ENCODE assay signal across 25 mouse cellular contexts in the genomic region with DNA sequence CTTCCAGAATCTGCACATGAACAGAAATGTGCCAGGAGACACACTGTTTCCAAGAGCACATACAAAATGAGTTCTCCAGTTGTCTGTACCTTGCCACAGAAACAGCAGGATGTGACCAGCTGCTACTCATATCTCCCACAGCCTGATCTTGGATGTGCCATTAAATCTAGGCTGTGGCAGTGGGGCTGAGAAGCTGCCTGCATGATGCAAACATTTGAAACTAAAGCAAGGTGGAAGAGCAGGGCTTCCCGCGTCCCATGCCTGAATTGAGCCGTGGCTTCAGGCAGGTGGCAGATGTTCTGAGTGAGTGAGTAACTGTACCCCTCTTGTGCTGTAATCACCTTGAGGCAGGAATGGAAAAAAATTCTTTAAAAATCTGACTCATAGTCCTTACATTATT.
A peak's percentile ranks its signal among the peaks of the same experiment; 100 is the strongest.
DNase-seq lines count a peak whose midpoint lies in the region; ATAC-seq and TF ChIP-seq lines count a peak whose summit lies in the region.
"Had no signal": no experiment of that assay in that cellular context is flagged by ENCODE, and none has a peak within 500 bp of the region (broad histone marks: within the 10 kb centered on the region; RNA-seq: fewer than 3 reads in every experiment).

No protein-coding gene starts in this region.

- TF ChIP-seq EP300 in MEL (IDR thresholded peaks at IDR 0.05; ENCODE audit: low read depth in 1 of 2, low read length in 2 of 2): peak in 1 of 2 experiments; percentile 17; a peak in 1 of 4 replicates

- H3K9ac ChIP-seq in heart, embryonic 11.5 days (ENCODE audit: low read depth, low read length): no peak overlapping the region
- H3K9ac ChIP-seq in midbrain, postnatal 0 days (replicated peaks; ENCODE audit: low read length, poor library complexity, severe bottlenecking): no peak overlapping the region
- no peak overlapping the region for H3K9ac ChIP-seq in midbrain, embryonic 14.5 days (replicated peaks; ENCODE audit: low read length)
- H3K9ac ChIP-seq in MEL (ENCODE audit: control insufficient read depth, low read depth, low read length, poor library complexity, severe bottlenecking): no peak overlapping the region

- no peak for TF ChIP-seq RAD21 in MEL (IDR thresholded peaks at IDR 0.05; ENCODE audit: low read depth, low read length)

- no peak for ATAC-seq in heart, embryonic 11.5 days (replicated peaks; ENCODE audit: insufficient number of reproducible peaks, low FRiP score, low TSS enrichment)
- no peak for ATAC-seq in midbrain, postnatal 0 days (ENCODE audit: low FRiP score)
- ATAC-seq in midbrain, embryonic 14.5 days (ENCODE audit: low FRiP score, low TSS enrichment): no peak
- ATAC-seq: activated CD4-positive, CD25-positive, alpha-beta regulatory T cell, adult 4 months; CD4-positive, CD25-positive, alpha-beta regulatory T cell, adult 4 months; Patski had no signal

- H3K79me2 ChIP-seq in MEL (ENCODE audit: control insufficient read depth, insufficient read depth, low read length, poor library complexity): no peaks in the 10 kb centered on the region

- H3K27me3 ChIP-seq in heart, embryonic 11.5 days (ENCODE audit: control insufficient read depth, insufficient read depth, low read length): no peaks in the 10 kb centered on the region
- H3K27me3 ChIP-seq in midbrain, postnatal 0 days (ENCODE audit: insufficient read depth, low read length): no peaks in the 10 kb centered on the region
- H3K27me3 ChIP-seq in midbrain, embryonic 14.5 days (ENCODE audit: control insufficient read depth, insufficient read depth, low read length): no peaks in the 10 kb centered on the region
- H3K27me3 ChIP-seq in MEL (ENCODE audit: control insufficient read depth in 1 of 2, insufficient read depth in 2 of 2, low read length in 2 of 2): no peaks in the 10 kb centered on the region
- H3K27me3 ChIP-seq: CH12.LX had no signal

- no peaks in the 10 kb centered on the region for H3K4me1 ChIP-seq in heart, embryonic 11.5 days (ENCODE audit: control insufficient read depth, insufficient read depth, low read length)
- H3K4me1 ChIP-seq in midbrain, postnatal 0 days (ENCODE audit: insufficient read depth, low read length): no peaks in the 10 kb centered on the region
- no peaks in the 10 kb centered on the region for H3K4me1 ChIP-seq in midbrain, embryonic 14.5 days (ENCODE audit: control insufficient read depth, insufficient read depth, low read length)
- H3K4me1 ChIP-seq in MEL (ENCODE audit: control insufficient read depth in 1 of 2, insufficient read depth in 2 of 2, low read length in 2 of 2): peaks cover 0 to 5% of the 10 kb centered on the region in 2 experiments; a peak in 1 of 4 replicates

- H3K4me3 ChIP-seq in heart, embryonic 11.5 days (ENCODE audit: low read depth, low read length): no peak overlapping the region
- no peak overlapping the region for H3K4me3 ChIP-seq in midbrain, postnatal 0 days (ENCODE audit: low read depth, low read length)
- H3K4me3 ChIP-seq in midbrain, embryonic 14.5 days (replicated peaks; ENCODE audit: low read depth, low read length): no peak overlapping the region
- H3K4me3 ChIP-seq in MEL (ENCODE audit: control insufficient read depth in 1 of 2, insufficient read depth in 1 of 2, low read depth in 2 of 2, low read length in 2 of 2): no peak overlapping the region

- peak; percentile 22 for DNase-seq in heart, adult 11 months
- DNase-seq in midbrain, postnatal 0 days (ENCODE audit: low spot score): peak; percentile 0
- DNase-seq in midbrain, embryonic 14.5 days: no peak
- DNase-seq in MEL (ENCODE audit: low read depth, low spot score): peak; percentile 32
- DNase-seq in brain, embryonic 14.5 days (ENCODE audit: low read depth): peak; percentile 0
- no peak for DNase-seq in adrenal gland, postnatal 4 days (ENCODE audit: low spot score in 2 of 2)
- DNase-seq in neural tube, embryonic 10.5 days (ENCODE audit: extremely low spot score, low spot score): no peak
- DNase-seq: adrenal gland, adult 2 months; adrenal gland, adult 8-10 months; adrenal gland, postnatal 10 days; adrenal gland, postnatal 14 days; adrenal gland, postnatal 25 days; adrenal gland, postnatal 36 days; B cell, adult 2 months; cerebellum, adult 11 months; cerebellum, adult 11-12 months; cerebellum, adult 18-20 months; cerebellum, adult 2 months; cerebellum, adult 8-10 months had no signal

- no peak overlapping the region for H3K27ac ChIP-seq in heart, embryonic 11.5 days (ENCODE audit: low read depth, low read length)
- no peak overlapping the region for H3K27ac ChIP-seq in midbrain, postnatal 0 days (ENCODE audit: low read depth, low read length)
- no peak overlapping the region for H3K27ac ChIP-seq in midbrain, embryonic 14.5 days (replicated peaks; ENCODE audit: low read depth, low read length)
- H3K27ac ChIP-seq in MEL (ENCODE audit: control insufficient read depth, low read depth, low read length): no peak overlapping the region

- no peak for TF ChIP-seq CTCF in midbrain, postnatal 0 days (IDR thresholded peaks at IDR 0.05)
- no peak for TF ChIP-seq CTCF in MEL (IDR thresholded peaks at IDR 0.05 in 2 of 3, conservative IDR thresholded peaks at IDR 0.05 in 1 of 3; ENCODE audit: control insufficient read depth in 1 of 3, insufficient read depth in 1 of 3, low read depth in 2 of 3, low read length in 3 of 3, poor library complexity in 1 of 3, severe bottlenecking in 1 of 3)
- no peak for TF ChIP-seq CTCF in brain, embryonic 14.5 days (IDR thresholded peaks at IDR 0.05; ENCODE audit: borderline replicate concordance, extremely low read depth, insufficient read depth, insufficient read length)

- TF ChIP-seq POLR2A in MEL (IDR thresholded peaks at IDR 0.05; ENCODE audit: control insufficient read depth in 1 of 2, insufficient read depth in 1 of 2, low read depth in 1 of 2, low read length in 2 of 2, poor library complexity in 1 of 2): no peak
- no peak for TF ChIP-seq POLR2A in brain, embryonic 14.5 days (IDR thresholded peaks at IDR 0.05; ENCODE audit: borderline replicate concordance, extremely low read depth, insufficient read depth, insufficient read length, poor library complexity, severe bottlenecking)

- no peak overlapping the region for H3K4me2 ChIP-seq in heart, embryonic 11.5 days
- no peak overlapping the region for H3K4me2 ChIP-seq in midbrain, postnatal 0 days (ENCODE audit: low read depth, low read length, poor library complexity, severe bottlenecking)
- H3K4me2 ChIP-seq in midbrain, embryonic 14.5 days (ENCODE audit: low read length): no peak overlapping the region

- 84% methylated on average over 3 of the region's 3 CpGs for WGBS in heart, embryonic 11.5 days (ENCODE audit: insufficient replicate concordance)
- WGBS in midbrain, postnatal 0 days: 85% methylated on average over 3 of the region's 3 CpGs
- WGBS in midbrain, embryonic 14.5 days: 93% methylated on average over 3 of the region's 3 CpGs

- no peaks in the 10 kb centered on the region for H3K36me3 ChIP-seq in heart, embryonic 11.5 days (ENCODE audit: control insufficient read depth, insufficient read depth, low read length)
- H3K36me3 ChIP-seq in midbrain, postnatal 0 days (ENCODE audit: insufficient read depth, low read length): no peaks in the 10 kb centered on the region
- no peaks in the 10 kb centered on the region for H3K36me3 ChIP-seq in midbrain, embryonic 14.5 days (ENCODE audit: control insufficient read depth, insufficient read depth, low read length)
- H3K36me3 ChIP-seq in MEL (ENCODE audit: control insufficient read depth in 1 of 2, insufficient read depth in 2 of 2, low read length in 2 of 2): no peaks in the 10 kb centered on the region
- H3K36me3 ChIP-seq: G1E had no signal

- no peaks in the 10 kb centered on the region for H3K9me3 ChIP-seq in heart, embryonic 11.5 days (replicated peaks; ENCODE audit: control insufficient read depth, low read length)
- no peaks in the 10 kb centered on the region for H3K9me3 ChIP-seq in midbrain, postnatal 0 days (ENCODE audit: low read length)
- no peaks in the 10 kb centered on the region for H3K9me3 ChIP-seq in midbrain, embryonic 14.5 days (ENCODE audit: control insufficient read depth, low read length)
- H3K9me3 ChIP-seq in MEL (replicated peaks; ENCODE audit: insufficient read depth, low read length): no peaks in the 10 kb centered on the region
- H3K9me3 ChIP-seq: G1E had no signal

TF ChIP-seq in MEL, 35 proteins besides CTCF, POLR2A, EP300 and RAD21:
- TF ChIP-seq ETS1 (IDR thresholded peaks at IDR 0.05; ENCODE audit: low read depth, low read length) (peak; percentile 60; the same call in 1 of the 2 replicates), TCF12 (IDR thresholded peaks at IDR 0.05; ENCODE audit: low read depth, low read length) (peak; percentile 71; the same call in 1 of the 2 replicates), KAT2A (conservative IDR thresholded peaks at IDR 0.05; ENCODE audit: low read depth, low read length) (no peak; the same call in 1 of the 2 replicates), TBP (IDR thresholded peaks at IDR 0.05; ENCODE audit: low read depth, low read length) (no peak), ZNF384 (IDR thresholded peaks at IDR 0.05; ENCODE audit: low read depth, low read length) (no peak), GATA1 (IDR thresholded peaks at IDR 0.05; ENCODE audit: low read depth, low read length) (no peak)
TF ChIP-seq in MEL: peak in this region for 2.

Comparison
In these comparisons a context has a peak if more than half of its experiments do, and no peak if none do; other contexts are left out.
1. DNase-seq: peak in heart, adult 11 months (single experiment), midbrain, postnatal 0 days (single experiment), MEL (single experiment) and brain, embryonic 14.5 days (single experiment); none in midbrain, embryonic 14.5 days (single experiment), adrenal gland, postnatal 4 days (0 of 2) and neural tube, embryonic 10.5 days (single experiment).